Comparison of ENCODE assay signal across 9 mouse cellular contexts in genomic region chr3:129879913-129880312, GRCm38 (mm10). TPM values are rescaled to one million over a fixed set of nuclear protein-coding genes. Genes with fewer than 3 reads are reported as not detected.
DNase-seq lines count a peak whose midpoint lies in the region; ATAC-seq and TF ChIP-seq lines count a peak whose summit lies in the region.
"Had no signal": no experiment of that assay in that cellular context is flagged by ENCODE, and none has a peak within 500 bp of the region (broad histone marks: within the 10 kb centered on the region; RNA-seq: fewer than 3 reads in every experiment).

No protein-coding gene starts in this region.

- intact Hi-C loops in left cerebral cortex, postnatal 4 days (cut with DNase I) = no loop called here

- H3K4me3 ChIP-seq in intestine, embryonic 14.5 days (ENCODE audit: low read depth, low read length) = peak overlapping the region; percentile 62; the same call in 1 of the 2 replicates
- no peak overlapping the region for H3K4me3 ChIP-seq in intestine, postnatal 0 days (ENCODE audit: low read depth, low read length)
- peak overlapping the region; percentile 69 for H3K4me3 ChIP-seq in embryonic facial prominence, embryonic 10.5 days
- H3K4me3 ChIP-seq in hindbrain, embryonic 12.5 days = peak overlapping the region; percentile 67; the same call in 1 of the 2 replicates
- peak overlapping the region; percentile 65 for H3K4me3 ChIP-seq in midbrain, embryonic 13.5 days (replicated peaks)

- H3K4me1 ChIP-seq in intestine, embryonic 14.5 days (replicated peaks; ENCODE audit: control insufficient read depth, insufficient read depth, low read length) = no peaks in the 10 kb centered on the region
- H3K4me1 ChIP-seq in intestine, postnatal 0 days (replicated peaks; ENCODE audit: control insufficient read depth, insufficient read depth, low read length) = no peaks in the 10 kb centered on the region
- peaks cover 21% of the 10 kb centered on the region for H3K4me1 ChIP-seq in embryonic facial prominence, embryonic 10.5 days
- H3K4me1 ChIP-seq in hindbrain, embryonic 12.5 days = peaks cover 3% of the 10 kb centered on the region; the same call in 1 of the 2 replicates
- peaks cover 10% of the 10 kb centered on the region for H3K4me1 ChIP-seq in midbrain, embryonic 13.5 days (replicated peaks)

- no peak overlapping the region for H3K27ac ChIP-seq in intestine, embryonic 14.5 days (ENCODE audit: low read depth)
- H3K27ac ChIP-seq in intestine, postnatal 0 days (ENCODE audit: low read depth, low read length) = no peak overlapping the region
- no peak overlapping the region for H3K27ac ChIP-seq in embryonic facial prominence, embryonic 10.5 days (replicated peaks)
- no peak overlapping the region for H3K27ac ChIP-seq in hindbrain, embryonic 12.5 days
- H3K27ac ChIP-seq in midbrain, embryonic 13.5 days = no peak overlapping the region
- H3K27ac ChIP-seq: limb, embryonic 15.5 days had no signal

- no peak for DNase-seq in intestine, embryonic 14.5 days (ENCODE audit: low spot score)
- no peak for DNase-seq in embryonic facial prominence, embryonic 10.5 days (ENCODE audit: low spot score)
- DNase-seq in embryo, embryonic 10.5 days (ENCODE audit: low spot score) = no peak
- DNase-seq in left cerebral cortex, postnatal 4 days = no peak

- no peaks in the 10 kb centered on the region for H3K27me3 ChIP-seq in intestine, embryonic 14.5 days (replicated peaks; ENCODE audit: control insufficient read depth, insufficient read depth, low read length)
- H3K27me3 ChIP-seq in intestine, postnatal 0 days (replicated peaks; ENCODE audit: control insufficient read depth, insufficient read depth, low read length) = no peaks in the 10 kb centered on the region
- H3K27me3 ChIP-seq in embryonic facial prominence, embryonic 10.5 days (replicated peaks; ENCODE audit: low read depth, poor library complexity, severe bottlenecking) = peaks cover 8% of the 10 kb centered on the region; the same call in 1 of the 2 replicates
- 0 out of 2 replicates have a peak, but pooled peaks cover 3% of the 10 kb centered on the region for H3K27me3 ChIP-seq in hindbrain, embryonic 12.5 days
- 0 out of 2 replicates have a peak, but pooled peaks cover 2% of the 10 kb centered on the region for H3K27me3 ChIP-seq in midbrain, embryonic 13.5 days
- H3K27me3 ChIP-seq: limb, embryonic 15.5 days had no signal

- no peak overlapping the region for H3K9ac ChIP-seq in intestine, embryonic 14.5 days (ENCODE audit: low read length)
- no peak overlapping the region for H3K9ac ChIP-seq in intestine, postnatal 0 days (ENCODE audit: low read depth, low read length)
- no peak overlapping the region for H3K9ac ChIP-seq in hindbrain, embryonic 12.5 days
- no peak overlapping the region for H3K9ac ChIP-seq in midbrain, embryonic 13.5 days (replicated peaks)

- TF ChIP-seq CTCF in intestine, postnatal 0 days (IDR thresholded peaks at IDR 0.05; ENCODE audit: low read depth) = no peak

- no peaks in the 10 kb centered on the region for H3K36me3 ChIP-seq in intestine, embryonic 14.5 days (ENCODE audit: control insufficient read depth, insufficient read depth, low read length)
- H3K36me3 ChIP-seq in intestine, postnatal 0 days (ENCODE audit: control insufficient read depth, insufficient read depth) = no peaks in the 10 kb centered on the region
- no peaks in the 10 kb centered on the region for H3K36me3 ChIP-seq in embryonic facial prominence, embryonic 10.5 days (replicated peaks)
- H3K36me3 ChIP-seq in hindbrain, embryonic 12.5 days = no peaks in the 10 kb centered on the region
- H3K36me3 ChIP-seq in midbrain, embryonic 13.5 days = no peaks in the 10 kb centered on the region
- H3K36me3 ChIP-seq: limb, embryonic 15.5 days had no signal

- H3K4me2 ChIP-seq in intestine, embryonic 14.5 days (ENCODE audit: low read length) = peak overlapping the region; percentile 78
- H3K4me2 ChIP-seq in intestine, postnatal 0 days (replicated peaks; ENCODE audit: low read depth) = no peak overlapping the region
- peak overlapping the region; percentile 88 for H3K4me2 ChIP-seq in hindbrain, embryonic 12.5 days (replicated peaks)
- peak overlapping the region; percentile 85 for H3K4me2 ChIP-seq in midbrain, embryonic 13.5 days (replicated peaks)

- no peak for ATAC-seq in intestine, embryonic 14.5 days (replicated peaks; ENCODE audit: low FRiP score, low TSS enrichment, low read depth)
- no peak for ATAC-seq in intestine, postnatal 0 days
- no peak for ATAC-seq in hindbrain, embryonic 12.5 days (ENCODE audit: low FRiP score)
- ATAC-seq in midbrain, embryonic 13.5 days = no peak
- no peak for ATAC-seq in megakaryocyte-erythroid progenitor cell, adult 5-6 weeks (replicated peaks; ENCODE audit: low FRiP score, low TSS enrichment, poor library complexity, severe bottlenecking)

- 67% methylated on average over 2 of the region's 2 CpGs for WGBS in intestine, embryonic 14.5 days
- WGBS in intestine, postnatal 0 days = 71% methylated on average over 2 of the region's 2 CpGs
- WGBS in embryonic facial prominence, embryonic 10.5 days = 81% methylated on average over 2 of the region's 2 CpGs
- WGBS in hindbrain, embryonic 12.5 days = 87% methylated on average over 2 of the region's 2 CpGs
- WGBS in midbrain, embryonic 13.5 days = 74% methylated on average over 2 of the region's 2 CpGs

- no peaks in the 10 kb centered on the region for H3K9me3 ChIP-seq in intestine, embryonic 14.5 days (ENCODE audit: control insufficient read depth, low read length)
- H3K9me3 ChIP-seq in intestine, postnatal 0 days (ENCODE audit: control insufficient read depth) = no peaks in the 10 kb centered on the region
- no peaks in the 10 kb centered on the region for H3K9me3 ChIP-seq in embryonic facial prominence, embryonic 10.5 days
- 0 out of 2 replicates have a peak, but pooled peaks cover 4% of the 10 kb centered on the region for H3K9me3 ChIP-seq in hindbrain, embryonic 12.5 days (replicated peaks)
- H3K9me3 ChIP-seq in midbrain, embryonic 13.5 days = no peaks in the 10 kb centered on the region
- H3K9me3 ChIP-seq: limb, embryonic 15.5 days had no signal

RNA-seq across cellular contexts. Expression of gene Pla2g12a, which starts 1.5 kb away (rescaled TPM):
- polyA plus RNA-seq in intestine, embryonic 14.5 days (2014; fragmentation: Nextera tagmentation; extraction: Ambion mirVana) = 62.4 and 67.0 TPM in 2 replicates
- polyA plus RNA-seq in intestine, postnatal 0 days (2015; fragmentation: Nextera tagmentation; extraction: Ambion mirVana) = 29.1 TPM in 2 replicates
- polyA plus RNA-seq in embryonic facial prominence, embryonic 10.5 days (2016; fragmentation: Nextera tagmentation; extraction: Ambion mirVana) = 25.5 and 28.4 TPM in 2 replicates
- polyA plus RNA-seq in hindbrain, embryonic 12.5 days (2016; fragmentation: Nextera tagmentation; extraction: Ambion mirVana) = 21.9 and 25.5 TPM in 2 replicates
- polyA plus RNA-seq in midbrain, embryonic 13.5 days (2015; fragmentation: Nextera tagmentation; extraction: Ambion mirVana) = 24.9 and 26.8 TPM in 2 replicates
- total RNA-seq in megakaryocyte-erythroid progenitor cell, adult 5-6 weeks (2014; fragmentation: Nextera tagmentation) = 110 and 118 TPM in 2 replicates
- 109 and 147 TPM in 2 replicates for total RNA-seq in megakaryocyte-erythroid progenitor cell, adult 5-6 weeks (2017)
- 10 to 100 TPM; 14.3 to 19.0 TPM for total RNA-seq in left cerebral cortex, postnatal 4 days (2021)

RNA-seq across cellular contexts. Expression of gene Casp6, which starts 21.3 kb away (rescaled TPM):
- polyA plus RNA-seq in intestine, embryonic 14.5 days (2014; fragmentation: Nextera tagmentation; extraction: Ambion mirVana) = 114 and 122 TPM in 2 replicates
- 132 and 135 TPM in 2 replicates for polyA plus RNA-seq in intestine, postnatal 0 days (2015; fragmentation: Nextera tagmentation; extraction: Ambion mirVana)
- 96.0 and 106 TPM in 2 replicates for polyA plus RNA-seq in embryonic facial prominence, embryonic 10.5 days (2016; fragmentation: Nextera tagmentation; extraction: Ambion mirVana)
- 54.9 and 62.3 TPM in 2 replicates for polyA plus RNA-seq in hindbrain, embryonic 12.5 days (2016; fragmentation: Nextera tagmentation; extraction: Ambion mirVana)
- polyA plus RNA-seq in midbrain, embryonic 13.5 days (2015; fragmentation: Nextera tagmentation; extraction: Ambion mirVana) = 35.1 and 39.5 TPM in 2 replicates
- 35.0 and 40.7 TPM in 2 replicates for total RNA-seq in megakaryocyte-erythroid progenitor cell, adult 5-6 weeks (2014; fragmentation: Nextera tagmentation)
- 12.5 and 23.8 TPM in 2 replicates for total RNA-seq in megakaryocyte-erythroid progenitor cell, adult 5-6 weeks (2017)
- total RNA-seq in left cerebral cortex, postnatal 4 days (2021) = 1 to 10 TPM; 8.3 to 9.9 TPM

RNA-seq across cellular contexts. Expression of gene Cfi, which starts 44.2 kb away (rescaled TPM):
- polyA plus RNA-seq in intestine, embryonic 14.5 days (2014; fragmentation: Nextera tagmentation; extraction: Ambion mirVana) = 30.0 and 34.5 TPM in 2 replicates
- polyA plus RNA-seq in intestine, postnatal 0 days (2015; fragmentation: Nextera tagmentation; extraction: Ambion mirVana) = 54.6 and 55.6 TPM in 2 replicates
- polyA plus RNA-seq in embryonic facial prominence, embryonic 10.5 days (2016; fragmentation: Nextera tagmentation; extraction: Ambion mirVana) = 0.39 and 0.59 TPM in 2 replicates
- 0.53 and 0.92 TPM in 2 replicates for polyA plus RNA-seq in hindbrain, embryonic 12.5 days (2016; fragmentation: Nextera tagmentation; extraction: Ambion mirVana)
- 0.50 and 0.52 TPM in 2 replicates for polyA plus RNA-seq in midbrain, embryonic 13.5 days (2015; fragmentation: Nextera tagmentation; extraction: Ambion mirVana)
- not detected in 2 replicates for total RNA-seq in megakaryocyte-erythroid progenitor cell, adult 5-6 weeks (2014; fragmentation: Nextera tagmentation)
- total RNA-seq in megakaryocyte-erythroid progenitor cell, adult 5-6 weeks (2017) = not detected in 2 replicates
- total RNA-seq in left cerebral cortex, postnatal 4 days (2021) = not detected

RNA-seq across cellular contexts. Expression of gene Gar1, which starts 48.7 kb away (rescaled TPM):
- 45.0 TPM in 2 replicates for polyA plus RNA-seq in intestine, embryonic 14.5 days (2014; fragmentation: Nextera tagmentation; extraction: Ambion mirVana)
- 29.6 and 31.1 TPM in 2 replicates for polyA plus RNA-seq in intestine, postnatal 0 days (2015; fragmentation: Nextera tagmentation; extraction: Ambion mirVana)
- polyA plus RNA-seq in embryonic facial prominence, embryonic 10.5 days (2016; fragmentation: Nextera tagmentation; extraction: Ambion mirVana) = 109 TPM in 2 replicates
- 77.1 and 80.8 TPM in 2 replicates for polyA plus RNA-seq in hindbrain, embryonic 12.5 days (2016; fragmentation: Nextera tagmentation; extraction: Ambion mirVana)
- polyA plus RNA-seq in midbrain, embryonic 13.5 days (2015; fragmentation: Nextera tagmentation; extraction: Ambion mirVana) = 44.4 and 46.0 TPM in 2 replicates
- 211 and 243 TPM in 2 replicates for total RNA-seq in megakaryocyte-erythroid progenitor cell, adult 5-6 weeks (2014; fragmentation: Nextera tagmentation)
- 51.3 and 56.8 TPM in 2 replicates for total RNA-seq in megakaryocyte-erythroid progenitor cell, adult 5-6 weeks (2017)
- 10 to 100 TPM; 48.5 to 49.7 TPM for total RNA-seq in left cerebral cortex, postnatal 4 days (2021)

RNA-seq across cellular contexts. Expression of gene Rrh, which starts 57.5 kb away (rescaled TPM):
- polyA plus RNA-seq in intestine, embryonic 14.5 days (2014; fragmentation: Nextera tagmentation; extraction: Ambion mirVana) = 0.08 TPM in 1 of 2 replicates, not detected in the other
- 0.12 TPM in 1 of 2 replicates, not detected in the other for polyA plus RNA-seq in intestine, postnatal 0 days (2015; fragmentation: Nextera tagmentation; extraction: Ambion mirVana)
- polyA plus RNA-seq in embryonic facial prominence, embryonic 10.5 days (2016; fragmentation: Nextera tagmentation; extraction: Ambion mirVana) = 0.27 and 0.43 TPM in 2 replicates
- polyA plus RNA-seq in hindbrain, embryonic 12.5 days (2016; fragmentation: Nextera tagmentation; extraction: Ambion mirVana) = 0.26 TPM in 1 of 2 replicates, not detected in the other
- 0.17 TPM in 1 of 2 replicates, not detected in the other for polyA plus RNA-seq in midbrain, embryonic 13.5 days (2015; fragmentation: Nextera tagmentation; extraction: Ambion mirVana)
- total RNA-seq in megakaryocyte-erythroid progenitor cell, adult 5-6 weeks (2014; fragmentation: Nextera tagmentation) = 0.64 TPM in 1 of 2 replicates, not detected in the other
- total RNA-seq in megakaryocyte-erythroid progenitor cell, adult 5-6 weeks (2017) = 0.75 and 0.88 TPM in 2 replicates
- 1 to 10 TPM; 1.2 to 1.4 TPM for total RNA-seq in left cerebral cortex, postnatal 4 days (2021)

Comparison
In these comparisons a context has a peak if more than half of its experiments do, and no peak if none do; other contexts are left out.
1. RNA of gene Cfi, which starts 44.2 kb away (polyA plus RNA-seq): 54.6 to 55.6 TPM in intestine, postnatal 0 days and 30.0 to 34.5 TPM in intestine, embryonic 14.5 days; 0.53 to 0.92 TPM in hindbrain, embryonic 12.5 days, 0.39 to 0.59 TPM in embryonic facial prominence, embryonic 10.5 days and 0.50 to 0.52 TPM in midbrain, embryonic 13.5 days; every median in the first group is over 10 times any median in the second.